In genomic region chr2:14641040-14641439, GRCm38 (mm10) we compare ENCODE assay signal across 8 mouse cellular contexts. TPM values are rescaled to one million over a fixed set of nuclear protein-coding genes. Genes with fewer than 3 reads are reported as not detected.
DNase-seq lines count a peak whose midpoint lies in the region; ATAC-seq and TF ChIP-seq lines count a peak whose summit lies in the region.
"Had no signal": no experiment of that assay in that cellular context is flagged by ENCODE, and none has a peak within 500 bp of the region (broad histone marks: within the 10 kb centered on the region; RNA-seq: fewer than 3 reads in every experiment).

No protein-coding gene starts in this region.

- no peak overlapping the region for H3K9ac ChIP-seq in liver, adult 2 months (ENCODE audit: low read depth, low read length)
- H3K9ac ChIP-seq in liver, embryonic 12.5 days = no peak overlapping the region
- H3K9ac ChIP-seq in heart, embryonic 14.5 days (ENCODE audit: low read length) = peak overlapping the region; percentile 59
- H3K9ac ChIP-seq: limb, embryonic 15.5 days had no signal

- no peak overlapping the region for H3K27ac ChIP-seq in liver, adult 2 months (replicated peaks; ENCODE audit: insufficient read depth, low read depth, low read length)
- H3K27ac ChIP-seq in liver, embryonic 12.5 days = no peak overlapping the region
- H3K27ac ChIP-seq in heart, embryonic 14.5 days (replicated peaks in 1 of 2; ENCODE audit: control insufficient read depth in 1 of 2, insufficient read depth in 1 of 2, low read depth in 2 of 2, low read length in 2 of 2) = peak overlapping the region; percentile 92 to 96
- H3K27ac ChIP-seq: limb, embryonic 15.5 days had no signal

- H3K9me3 ChIP-seq in liver, embryonic 12.5 days (replicated peaks) = no peaks in the 10 kb centered on the region
- H3K9me3 ChIP-seq in heart, embryonic 14.5 days (ENCODE audit: control insufficient read depth, low read length) = no peaks in the 10 kb centered on the region
- H3K9me3 ChIP-seq: limb, embryonic 15.5 days had no signal

- peak; percentile 23 for DNase-seq in liver, adult 2 months (ENCODE audit: extremely low read depth, low read depth, low spot score)
- peak; percentile 12 to 39 for DNase-seq in cerebellum, postnatal 25 days
- peak; percentile 16 for DNase-seq in right cerebral cortex, postnatal 25 days
- DNase-seq in c-Kit-positive CD71-positive TER-119-positive erythroid progenitor cells, embryonic 14.5 days (ENCODE audit: low spot score) = no peak
- DNase-seq in kidney, postnatal 25 days = no peak

- WGBS in liver, adult 2 months = 52% methylated on average over 2 of the region's 2 CpGs
- 37% methylated on average over 2 of the region's 2 CpGs for WGBS in liver, embryonic 12.5 days (ENCODE audit: insufficient replicate concordance)
- WGBS in heart, embryonic 14.5 days = 1% methylated on average over 2 of the region's 2 CpGs

- H3K36me3 ChIP-seq in liver, adult 2 months (ENCODE audit: control insufficient read depth, insufficient read depth, low read length) = no peaks in the 10 kb centered on the region
- H3K36me3 ChIP-seq in liver, embryonic 12.5 days = no peaks in the 10 kb centered on the region
- no peaks in the 10 kb centered on the region for H3K36me3 ChIP-seq in heart, embryonic 14.5 days (ENCODE audit: control insufficient read depth, insufficient read depth, low read length)
- H3K36me3 ChIP-seq: limb, embryonic 15.5 days had no signal

- no peak for TF ChIP-seq POLR2A in liver, adult 2 months (IDR thresholded peaks at IDR 0.05; ENCODE audit: extremely low read depth, insufficient read depth, low read length)

- no peaks in the 10 kb centered on the region for H3K27me3 ChIP-seq in liver, adult 2 months (ENCODE audit: control insufficient read depth, insufficient read depth, low read length)
- no peaks in the 10 kb centered on the region for H3K27me3 ChIP-seq in liver, embryonic 12.5 days (replicated peaks)
- no peaks in the 10 kb centered on the region for H3K27me3 ChIP-seq in heart, embryonic 14.5 days (ENCODE audit: control insufficient read depth, insufficient read depth, low read length)
- H3K27me3 ChIP-seq: limb, embryonic 15.5 days had no signal

- H3K79me2 ChIP-seq in liver, adult 2 months (ENCODE audit: control insufficient read depth, insufficient read depth, low read length) = no peaks in the 10 kb centered on the region

- H3K4me3 ChIP-seq in liver, adult 2 months (ENCODE audit: insufficient read depth, low read depth, low read length) = no peak overlapping the region
- H3K4me3 ChIP-seq in liver, embryonic 12.5 days = no peak overlapping the region
- H3K4me3 ChIP-seq in heart, embryonic 14.5 days (ENCODE audit: control insufficient read depth in 1 of 2, insufficient read depth in 1 of 2, low read depth in 1 of 2, low read length in 2 of 2) = no peak overlapping the region
- H3K4me3 ChIP-seq: limb, embryonic 15.5 days had no signal

- TF ChIP-seq CTCF in liver, adult 2 months (IDR thresholded peaks at IDR 0.05; ENCODE audit: low read depth, low read length) = no peak

- no peaks in the 10 kb centered on the region for H3K4me1 ChIP-seq in liver, adult 2 months (ENCODE audit: control insufficient read depth, insufficient read depth, low read length)
- H3K4me1 ChIP-seq in liver, embryonic 12.5 days = no peaks in the 10 kb centered on the region
- peaks cover 8 to 50% of the 10 kb centered on the region in 2 experiments for H3K4me1 ChIP-seq in heart, embryonic 14.5 days (ENCODE audit: control insufficient read depth in 2 of 2, insufficient read depth in 2 of 2, low read length in 2 of 2)

- H3K4me2 ChIP-seq in liver, embryonic 12.5 days = no peak overlapping the region
- peak overlapping the region; percentile 55 for H3K4me2 ChIP-seq in heart, embryonic 14.5 days (ENCODE audit: low read length)
- H3K4me2 ChIP-seq: limb, embryonic 15.5 days had no signal

- ATAC-seq in liver, embryonic 12.5 days = no peak
- ATAC-seq in heart, embryonic 14.5 days (ENCODE audit: insufficient number of reproducible peaks, insufficient read depth, low FRiP score, low read depth) = peak; percentile 61

RNA-seq across cellular contexts. Expression of gene Cacnb2, which starts 38.2 kb away (rescaled TPM):
- 0.46 and 1.1 TPM in 2 replicates for total RNA-seq in liver, adult 2 months (2014; rRNA removed)
- 0.06 and 0.12 TPM in 2 replicates for polyA plus RNA-seq in liver, adult 2 months (2012; rRNA removed)
- polyA plus RNA-seq in liver, embryonic 12.5 days (2016; fragmentation: Nextera tagmentation; extraction: Ambion mirVana) = 0.39 and 0.49 TPM in 2 replicates
- polyA plus RNA-seq in heart, embryonic 14.5 days (2014; fragmentation: Nextera tagmentation; extraction: Ambion mirVana) = 14.3 and 14.9 TPM in 2 replicates

Comparison
In these comparisons a context has a peak if more than half of its experiments do, and no peak if none do; other contexts are left out.
1. DNase-seq: peak in liver, adult 2 months (single experiment), cerebellum, postnatal 25 days (2 of 2) and right cerebral cortex, postnatal 25 days (single experiment); none in c-Kit-positive CD71-positive TER-119-positive erythroid progenitor cells, embryonic 14.5 days (single experiment) and kidney, postnatal 25 days (0 of 2).
2. H3K27ac ChIP-seq: peak in heart, embryonic 14.5 days (2 of 2); none in liver, adult 2 months (single experiment) and liver, embryonic 12.5 days (single experiment).
3. RNA of gene Cacnb2, which starts 38.2 kb away (polyA plus RNA-seq): 14.3 to 14.9 TPM in heart, embryonic 14.5 days; 0.39 to 0.49 TPM in liver, embryonic 12.5 days and 0.06 to 0.12 TPM in liver, adult 2 months; every median in the first group is over 10 times any median in the second.